Mouse (Mus musculus) mammary gland, adult 2 months (tissue): ENCODE measurements around the gene Klf13. TPM values are rescaled to one million over a fixed set of nuclear protein-coding genes. Genes with fewer than 3 reads are reported as not detected.

ENCODE experiments used
- polyA plus RNA-seq: library from polyadenylated mRNA; depleted of rRNA; stranded (reverse); fragments of >200 nt; gene quantifications from 2 replicates; pipeline ENCODE4 v1.2.3, GENCODE M21; 2012; ENCODE audit warnings: low replicate concordance; rRNA removed

Klf13 gene
- polyA plus RNA-seq: 48.8 and 129 TPM in 2 replicates

DNA sequence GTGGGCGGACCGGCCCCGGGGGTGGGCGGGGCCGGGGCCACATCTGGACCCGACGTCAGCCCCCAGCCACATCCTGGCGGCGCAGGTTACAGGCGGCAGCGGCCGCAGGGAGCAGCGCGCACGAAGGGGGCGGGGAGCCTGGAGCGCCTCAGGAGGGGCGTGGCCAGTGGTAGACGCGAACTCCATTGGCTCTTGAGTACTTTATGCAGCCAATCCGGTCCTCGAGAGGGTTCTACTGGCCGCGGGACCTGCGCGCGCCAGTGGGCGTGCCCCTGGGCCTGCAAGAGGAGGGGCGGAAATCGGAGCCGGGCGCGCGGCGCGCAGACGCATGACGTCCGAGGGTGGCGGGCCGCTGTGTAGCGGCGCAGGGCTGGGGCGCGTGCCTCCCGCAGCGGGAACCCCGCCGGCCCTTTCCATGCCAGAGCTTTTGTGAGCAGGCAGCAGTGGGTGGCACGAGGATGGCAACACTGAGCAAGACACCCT lies at the start of gene Klf13:
TSS of gene Klf13 (minus strand) at position 2 of the 483 bp plus-strand sequence.

DNA sequence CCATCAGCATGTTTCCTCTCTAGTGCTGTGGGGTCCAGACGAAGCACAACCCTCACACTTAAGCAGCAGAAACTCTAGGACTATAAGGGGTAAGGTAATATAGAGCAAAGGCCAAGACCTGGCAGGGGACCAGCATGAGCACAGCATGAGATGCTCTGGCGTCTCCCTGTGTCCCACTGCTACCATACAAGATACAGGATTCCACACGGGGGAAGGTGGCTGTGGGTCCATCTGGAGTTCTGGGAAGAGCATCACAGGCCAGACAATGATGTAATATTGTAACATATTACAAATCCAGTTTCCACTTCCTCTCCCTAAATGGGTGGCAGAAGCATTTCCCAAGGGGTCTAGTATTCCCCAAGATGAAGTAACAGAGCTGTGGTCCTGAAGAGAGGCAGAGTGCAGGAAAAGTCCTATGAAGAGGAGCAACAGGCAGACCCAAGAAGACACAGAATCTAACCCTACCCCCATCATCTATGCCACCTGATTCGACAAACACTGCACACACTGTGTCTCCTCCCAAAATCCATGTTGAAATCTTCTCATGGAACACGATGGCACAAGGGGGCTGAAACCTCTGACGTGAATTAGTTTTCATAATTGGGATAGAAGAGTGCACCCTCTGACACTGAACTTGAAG lies 22.3 kb downstream of the Klf13 start, which contains the start of gene E030018B13Rik:
TSS of gene E030018B13Rik (plus strand) at position 590 of the 640 bp plus-strand sequence.

Other genes starting within 250 kb of the Klf13 start
- gene E030018B13Rik, start 22.1 kb downstream of the Klf13 start, polyA plus RNA-seq: not detected in 2 replicates
- gene Trpm1, start 214.9 kb upstream of the Klf13 start, polyA plus RNA-seq: 0.25 and 0.37 TPM in 2 replicates